Mouse (Mus musculus) lung, postnatal 0 days (tissue): ENCODE measurements at regions not wholly inside any gene's neighbourhood (a gene's known extent, or its start where the extent isn't known, plus 50 kb on each side); places are given as distances from the start of the nearest gene placed in this dataset.

Experiments used
- CTCF ChIP-seq: IDR thresholded peaks from 2 replicates; pipeline ENCODE4 v1.5.1; 2016; ENCODE audit warnings: antibody characterized with exemption, mild to moderate bottlenecking
- EP300 ChIP-seq: IDR thresholded peaks from 2 replicates; pipeline ENCODE4 v1.6.1; 2016; ENCODE audit warnings: antibody characterized with exemption, mild to moderate bottlenecking, control low read depth

DNA sequence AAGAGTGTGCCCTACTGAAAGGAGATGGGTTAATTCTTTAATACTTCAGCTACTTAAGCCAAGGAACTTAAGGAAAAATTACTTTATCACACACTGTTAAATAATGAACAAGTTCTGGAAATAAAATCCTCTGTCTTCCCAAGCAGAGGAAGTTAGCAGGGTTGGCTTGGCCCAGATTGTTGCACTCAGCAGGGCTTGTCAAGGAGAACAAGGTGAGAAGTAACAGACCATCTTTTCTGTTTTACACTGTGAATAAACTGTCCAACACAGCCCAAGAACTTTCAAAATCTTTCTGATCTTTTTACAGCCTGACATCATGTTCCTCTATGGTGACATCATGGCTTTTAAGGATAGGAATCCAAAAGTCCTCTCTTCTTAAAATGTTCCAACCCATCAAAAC lies 789.1 kb downstream of the 5730522E02Rik start:
- TF ChIP-seq CTCF, result no peak
- TF ChIP-seq EP300, result no peak
